Mouse (Mus musculus): ENCODE measurements at regions not wholly inside any gene's neighbourhood (a gene's known extent, or its start where the extent isn't known, plus 50 kb on each side); places are given as distances from the start of the nearest gene placed in this dataset.
"Not testable (repeated sequence)": the region's sequence is repeated elsewhere in the genome, so short reads cannot be mapped to it uniquely, and the experiment has no call there.

DNA sequence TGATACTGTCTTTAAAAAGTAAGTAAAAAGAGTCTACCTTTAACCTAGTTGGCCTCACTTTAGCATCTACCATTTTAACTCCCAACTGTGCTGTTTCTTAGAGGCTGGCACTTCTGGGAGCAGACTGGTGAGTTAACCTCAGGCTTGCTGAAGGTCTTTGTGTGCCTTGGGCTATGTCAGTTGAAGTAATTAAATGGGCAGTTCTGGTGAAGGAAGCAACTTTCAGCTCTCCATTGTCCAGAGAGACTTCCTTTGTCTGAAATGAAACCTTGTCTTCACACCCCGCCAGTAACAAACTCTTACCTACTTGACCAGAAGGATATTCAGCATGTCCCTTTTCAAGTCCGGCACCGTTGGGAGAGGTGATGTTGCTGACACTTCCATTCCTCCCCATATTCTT lies 55.5 kb downstream of the Zfp281 start:
- Histone ChIP-seq H3K4me1 (ENCODE audit: control insufficient read depth, insufficient read depth, low read length) (peaks cover 17% of the 10 kb centered on the region), H3K27ac (ENCODE audit: insufficient read depth, low read depth, low read length) (no peak overlapping the region), H3K4me3 (ENCODE audit: insufficient read depth, low read length) (no peak overlapping the region)
- TF ChIP-seq POLR2A (IDR thresholded peaks at IDR 0.05; ENCODE audit: borderline replicate concordance, low read depth, low read length) (no peak), CTCF (IDR thresholded peaks at IDR 0.05; ENCODE audit: low read depth, low read length) (no peak)

DNA sequence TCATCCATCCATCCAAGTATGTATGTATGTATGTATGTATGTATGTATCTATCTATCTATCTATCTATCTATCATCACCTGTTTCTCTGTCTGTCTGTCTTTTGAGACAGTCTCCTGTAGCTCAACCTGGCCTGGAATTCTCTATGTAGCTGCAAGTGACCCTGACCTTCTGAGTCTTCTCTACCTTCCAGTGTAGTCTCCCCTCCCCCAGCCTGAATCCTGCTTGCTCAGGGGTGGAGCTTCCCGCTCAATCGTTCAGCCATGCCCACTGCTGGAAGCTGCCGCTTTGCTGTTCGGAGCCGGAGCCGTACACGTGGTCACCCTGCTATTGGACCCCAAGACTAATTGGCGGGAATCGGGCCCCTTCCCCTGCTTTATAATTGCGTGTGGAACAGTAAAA lies 57.6 kb downstream of the Zfp281 start:
- not testable (repeated sequence) for H3K27ac ChIP-seq (ENCODE audit: insufficient read depth, low read depth, low read length); H3K4me3 ChIP-seq (ENCODE audit: insufficient read depth, low read length)
- H3K4me1 ChIP-seq (ENCODE audit: control insufficient read depth, insufficient read depth, low read length), result peaks cover 25% of the 10 kb centered on the region

DNA sequence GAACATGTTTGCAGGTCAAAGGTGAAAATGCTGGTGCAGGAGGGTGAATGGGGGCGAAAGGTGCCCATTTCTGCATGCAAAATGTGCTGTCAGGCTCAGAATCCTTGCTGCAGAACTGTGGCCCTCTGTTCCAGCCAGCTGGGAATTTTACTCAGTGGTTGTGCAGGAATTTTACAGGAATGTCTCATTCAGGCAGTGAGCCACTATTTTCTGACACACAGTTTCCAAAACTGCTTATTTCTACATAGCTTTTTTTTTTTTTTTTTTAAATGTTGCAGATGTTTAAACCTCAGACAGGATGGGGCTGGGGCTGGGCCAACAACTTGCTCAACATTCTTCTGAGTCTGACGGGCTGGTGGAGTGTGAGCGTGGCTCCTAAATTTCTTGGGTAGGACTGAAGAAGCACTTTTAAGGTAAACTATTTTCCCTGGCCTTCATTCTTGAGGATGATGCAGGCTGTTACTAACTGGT lies 58.4 kb downstream of the Zfp281 start:
- no peak overlapping the region for H3K4me3 ChIP-seq (ENCODE audit: insufficient read depth, low read length)
- peaks cover 25% of the 10 kb centered on the region for H3K4me1 ChIP-seq (ENCODE audit: control insufficient read depth, insufficient read depth, low read length)
- H3K27ac ChIP-seq (ENCODE audit: insufficient read depth, low read depth, low read length), result 0 out of 2 replicates have a peak overlapping the region, but pooled peaks have one; percentile 20
- no peak for TF ChIP-seq CTCF (IDR thresholded peaks at IDR 0.05; ENCODE audit: low read depth, low read length)

DNA sequence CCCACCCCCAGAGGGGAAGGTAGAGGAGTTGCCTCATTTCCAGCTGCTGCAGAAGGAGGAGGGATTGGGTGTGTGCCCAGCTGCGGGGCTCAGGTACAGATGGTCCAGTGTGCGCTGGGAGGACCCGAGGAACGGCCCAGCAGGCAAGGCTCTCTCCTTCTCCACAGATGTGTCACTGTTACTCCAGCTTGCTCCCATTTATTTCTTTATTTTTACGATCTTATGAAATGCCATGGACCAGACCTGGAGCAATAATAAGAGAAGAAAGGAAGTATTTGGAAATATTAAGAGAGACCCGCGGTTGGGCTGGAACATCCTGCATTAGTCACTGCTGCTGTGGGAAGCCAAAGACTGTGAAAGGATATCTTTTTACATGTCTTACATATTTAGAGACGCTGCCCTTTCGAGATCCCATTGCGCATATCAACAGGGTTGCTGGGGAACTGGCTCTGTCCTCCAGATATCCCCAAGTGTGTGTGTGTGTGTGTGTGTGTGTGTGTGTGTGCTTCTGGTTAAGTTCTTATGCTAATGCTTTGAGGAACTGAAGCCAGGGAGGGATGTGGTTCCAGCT lies 58.9 kb downstream of the Zfp281 start:
- Histone ChIP-seq H3K4me1 (ENCODE audit: control insufficient read depth, insufficient read depth, low read length) (peaks cover 30% of the 10 kb centered on the region), H3K4me3 (ENCODE audit: insufficient read depth, low read length) (peak overlapping the region; percentile 6; the same call in 1 of the 2 replicates), H3K27ac (ENCODE audit: insufficient read depth, low read depth, low read length) (peak overlapping the region; percentile 20; the same call in 1 of the 2 replicates)
- TF ChIP-seq POLR2A (IDR thresholded peaks at IDR 0.05; ENCODE audit: borderline replicate concordance, low read depth, low read length), result no peak
- TF ChIP-seq CTCF (IDR thresholded peaks at IDR 0.05; ENCODE audit: low read depth, low read length), result no peak

DNA sequence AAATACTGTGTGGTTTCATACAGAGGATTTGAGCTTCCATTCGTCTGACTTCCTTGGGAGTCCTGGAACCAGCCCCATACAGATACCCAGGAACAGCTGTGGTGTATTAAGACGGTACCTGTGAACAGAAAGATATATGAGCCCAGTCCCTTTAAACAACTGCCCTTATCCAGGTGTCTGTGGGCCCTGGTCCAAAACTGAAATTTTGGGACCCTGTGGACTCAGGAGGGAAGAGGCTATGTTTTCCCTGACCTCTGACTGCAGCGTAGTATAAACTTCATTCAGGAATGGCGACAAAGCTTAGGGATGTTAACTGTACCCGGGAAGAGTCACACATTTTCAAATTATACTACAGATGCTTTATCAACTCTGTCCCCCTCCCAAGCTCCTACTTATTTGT lies 59.8 kb downstream of the Zfp281 start:
- Histone ChIP-seq H3K4me3 (ENCODE audit: insufficient read depth, low read length) (no peak overlapping the region), H3K27ac (ENCODE audit: insufficient read depth, low read depth, low read length) (peak overlapping the region; percentile 71; the same call in 1 of the 2 replicates), H3K4me1 (ENCODE audit: control insufficient read depth, insufficient read depth, low read length) (peaks cover 31% of the 10 kb centered on the region)
- no peak for TF ChIP-seq CTCF (IDR thresholded peaks at IDR 0.05; ENCODE audit: low read depth, low read length)
- TF ChIP-seq POLR2A (IDR thresholded peaks at IDR 0.05; ENCODE audit: borderline replicate concordance, low read depth, low read length), result no peak

DNA sequence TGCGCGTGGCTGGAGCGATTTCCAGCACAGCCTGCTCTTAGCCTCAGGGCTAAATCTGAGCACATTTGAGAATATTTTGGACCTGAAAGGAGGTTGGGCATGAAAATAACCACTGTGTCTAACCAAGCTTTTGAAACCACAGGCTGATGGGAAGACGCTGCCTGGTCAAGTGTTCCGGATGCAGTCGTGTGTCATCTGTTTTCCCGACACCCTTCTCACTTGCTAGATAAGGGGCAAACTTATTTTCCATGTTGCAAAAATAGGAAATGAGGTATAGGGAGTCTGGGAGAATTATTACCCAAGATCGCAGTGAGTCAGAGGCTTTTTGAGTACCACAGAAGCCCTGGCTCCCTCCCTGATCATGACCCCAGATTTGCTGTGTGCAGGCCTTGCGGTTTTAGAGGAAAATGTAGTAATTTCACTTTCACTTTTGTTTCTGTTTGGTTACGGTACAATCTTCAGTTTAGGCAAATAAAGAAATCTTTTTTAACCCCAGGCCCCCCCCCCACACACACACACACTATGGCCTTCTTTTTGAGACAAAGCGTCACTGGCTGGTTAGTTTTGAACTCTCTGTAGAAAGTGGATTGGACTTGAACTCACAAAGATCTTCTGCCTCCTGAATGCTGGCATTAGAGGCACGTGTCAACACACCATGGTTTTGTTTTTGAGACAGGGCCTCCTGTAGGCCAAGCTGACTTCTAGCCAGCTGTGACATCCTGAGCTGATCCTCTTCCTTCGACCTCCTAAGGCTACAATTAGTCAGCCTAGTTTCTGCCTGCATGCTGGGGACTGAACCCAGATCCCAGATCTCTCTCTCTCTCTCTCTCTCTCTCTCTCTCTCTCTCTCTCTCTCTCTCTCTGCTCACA lies 60.7 kb downstream of the Zfp281 start:
- Histone ChIP-seq H3K27ac (ENCODE audit: insufficient read depth, low read depth, low read length) (peak overlapping the region; percentile 71), H3K4me3 (ENCODE audit: insufficient read depth, low read length) (peak overlapping the region; percentile 54), H3K4me1 (ENCODE audit: control insufficient read depth, insufficient read depth, low read length) (peaks cover 34% of the 10 kb centered on the region)
- no peak for TF ChIP-seq POLR2A (IDR thresholded peaks at IDR 0.05; ENCODE audit: borderline replicate concordance, low read depth, low read length)
- no peak for TF ChIP-seq CTCF (IDR thresholded peaks at IDR 0.05; ENCODE audit: low read depth, low read length)

DNA sequence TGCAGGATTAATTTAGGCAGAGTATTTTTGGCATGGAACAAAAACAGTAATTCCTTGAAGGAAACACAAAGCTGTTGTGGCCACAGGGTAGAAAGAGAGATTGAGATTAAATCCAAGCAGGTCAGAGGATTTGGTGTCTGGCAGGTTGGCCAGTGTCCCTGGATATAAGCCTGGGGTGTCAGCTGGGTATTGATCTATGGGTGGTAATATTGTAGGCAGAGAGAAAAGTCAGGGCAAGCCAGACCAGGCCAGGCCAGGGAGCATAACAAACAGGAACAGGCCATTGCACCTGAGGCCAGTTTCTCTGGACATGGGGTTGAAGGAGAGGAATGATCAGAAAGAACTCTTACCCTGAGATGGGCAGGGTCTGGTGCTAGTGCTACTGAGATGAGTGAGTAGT lies 61.8 kb downstream of the Zfp281 start:
- Histone ChIP-seq H3K27ac (ENCODE audit: insufficient read depth, low read depth, low read length) (no peak overlapping the region), H3K4me1 (ENCODE audit: control insufficient read depth, insufficient read depth, low read length) (peaks cover 34% of the 10 kb centered on the region), H3K4me3 (ENCODE audit: insufficient read depth, low read length) (no peak overlapping the region)

DNA sequence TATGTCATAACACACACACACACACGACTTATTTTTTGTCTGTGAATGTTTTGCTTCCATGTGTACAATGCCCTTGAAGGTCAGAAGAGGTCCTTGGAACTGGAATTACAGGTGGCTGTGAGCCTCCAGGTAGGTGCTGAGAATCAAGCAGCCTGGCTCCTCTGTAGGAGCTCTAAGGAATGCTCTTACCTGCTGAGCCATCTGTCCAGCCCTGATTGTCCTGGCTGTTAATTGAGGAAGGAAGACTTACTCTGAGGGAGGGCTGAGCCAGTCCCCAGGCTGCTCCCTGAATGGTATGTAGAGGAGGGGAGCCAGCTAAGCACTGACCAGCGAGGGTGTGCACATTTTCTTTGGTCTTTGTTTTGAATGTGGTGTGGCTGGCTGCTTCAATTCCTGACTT lies 65.4 kb downstream of the Zfp281 start:
- Histone ChIP-seq H3K4me3 (ENCODE audit: insufficient read depth, low read length) (no peak overlapping the region), H3K4me1 (ENCODE audit: control insufficient read depth, insufficient read depth, low read length) (peaks cover 21% of the 10 kb centered on the region), H3K27ac (ENCODE audit: insufficient read depth, low read depth, low read length) (no peak overlapping the region)
- TF ChIP-seq CTCF (IDR thresholded peaks at IDR 0.05; ENCODE audit: low read depth, low read length) (no peak), POLR2A (IDR thresholded peaks at IDR 0.05; ENCODE audit: borderline replicate concordance, low read depth, low read length) (no peak)

More for the DNA sequence above, 61.8 kb downstream of the Zfp281 start:
- TF ChIP-seq POLR2A (IDR thresholded peaks at IDR 0.05; ENCODE audit: borderline replicate concordance, low read depth, low read length) (no peak), CTCF (IDR thresholded peaks at IDR 0.05; ENCODE audit: low read depth, low read length) (no peak)

DNA sequence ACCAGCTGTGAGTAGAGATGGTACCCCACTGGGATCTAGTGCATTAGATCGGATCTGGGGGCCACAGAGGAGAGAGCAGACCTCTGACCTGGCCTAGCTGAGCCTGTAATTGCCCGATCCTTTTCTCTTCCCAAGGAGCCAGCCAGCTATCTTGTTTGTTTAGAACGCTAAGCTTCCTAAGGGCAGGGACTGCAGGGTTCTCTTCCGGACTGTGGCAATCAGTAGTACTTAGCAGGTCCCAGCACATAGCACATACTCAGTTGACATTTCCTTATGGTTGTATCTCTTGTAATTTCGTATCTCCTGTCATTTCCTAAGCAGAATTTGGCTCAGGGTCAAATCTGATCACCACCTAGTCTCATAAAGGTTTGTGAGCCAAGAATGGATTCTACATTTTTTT lies 68.7 kb downstream of the Zfp281 start:
- TF ChIP-seq POLR2A (IDR thresholded peaks at IDR 0.05; ENCODE audit: borderline replicate concordance, low read depth, low read length) (no peak), CTCF (IDR thresholded peaks at IDR 0.05; ENCODE audit: low read depth, low read length) (no peak)
- peaks cover 7% of the 10 kb centered on the region for H3K4me1 ChIP-seq (ENCODE audit: control insufficient read depth, insufficient read depth, low read length)
- no peak overlapping the region for H3K27ac ChIP-seq (ENCODE audit: insufficient read depth, low read depth, low read length)
- H3K4me3 ChIP-seq (ENCODE audit: insufficient read depth, low read length), result no peak overlapping the region

DNA sequence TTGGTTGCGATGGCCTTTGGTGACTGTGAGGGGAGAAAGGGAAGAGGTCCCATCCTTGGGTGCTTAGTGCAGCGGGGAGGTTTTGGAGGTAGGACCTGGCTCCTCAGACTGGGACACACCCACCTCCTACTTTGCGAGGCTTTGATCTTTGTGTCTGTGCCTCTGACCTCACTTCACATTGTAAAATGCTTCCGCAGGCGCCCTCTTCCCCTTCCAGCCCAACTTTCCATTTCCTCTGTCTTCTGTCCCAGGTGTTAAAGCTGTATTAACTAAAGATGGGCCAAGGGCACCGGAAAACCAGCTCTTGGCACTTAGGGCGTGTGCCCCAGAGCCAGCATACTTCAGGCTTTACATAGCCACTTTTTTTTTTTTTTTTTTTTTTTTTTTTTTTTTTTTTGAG lies 70.3 kb downstream of the Zfp281 start:
- H3K4me1 ChIP-seq (ENCODE audit: control insufficient read depth, insufficient read depth, low read length), result peaks cover 3% of the 10 kb centered on the region; the same call in 1 of the 2 replicates
- TF ChIP-seq POLR2A (IDR thresholded peaks at IDR 0.05; ENCODE audit: borderline replicate concordance, low read depth, low read length), result no peak
- TF ChIP-seq CTCF (IDR thresholded peaks at IDR 0.05; ENCODE audit: low read depth, low read length), result no peak
- H3K27ac ChIP-seq (ENCODE audit: insufficient read depth, low read depth, low read length), result no peak overlapping the region
- H3K4me3 ChIP-seq (ENCODE audit: insufficient read depth, low read length), result no peak overlapping the region
